Mouse (Mus musculus) liver, embryonic 14.5 days (tissue): ENCODE measurements around the gene 0610012G03Rik. TPM values are rescaled to one million over a fixed set of nuclear protein-coding genes. Genes with fewer than 3 reads are reported as not detected.
"Not testable (repeated sequence)": the region's sequence is repeated elsewhere in the genome, so short reads cannot be mapped to it uniquely, and the experiment has no call there.

ENCODE experiments used
- ATAC-seq: fragments of 200-750 bp; cut with Nextera tagmentation; 2 replicates; pipeline ENCODE4 v1.8.0; 2017; ENCODE audit warnings: moderate number of reproducible peaks, mild to moderate bottlenecking, moderate library complexity; ENCODE audit not compliant: insufficient read depth
- DNase-seq, 3 experiments: peaks; one replicate each; pipeline ENCODE4 v3.0.0-alpha.2; 2012 to 2013; ENCODE audit warnings: low read depth in 3 of 3, low spot score in 3 of 3
- H3K27ac ChIP-seq: fragments of 300-500 bp; sonication (generic); 2 replicates; pipeline ENCODE4 v1.5.1; 2014; ENCODE audit warnings: moderate library complexity, mild to moderate bottlenecking, control low read depth, inconsistent platforms
- H3K27me3 ChIP-seq: fragments of 300-500 bp; sonication (generic); 2 replicates; pipeline ENCODE4 v1.6.1; 2014; ENCODE audit warnings: mild to moderate bottlenecking, low read length, moderate library complexity; ENCODE audit not compliant: control insufficient read depth, insufficient read depth
- H3K36me3 ChIP-seq: fragments of 300-500 bp; sonication (generic); replicated peaks from 2 replicates; pipeline ENCODE4 v1.6.1; 2014; ENCODE audit warnings: low read depth; ENCODE audit not compliant: control insufficient read depth, insufficient read depth
- H3K4me1 ChIP-seq, 2 experiments: fragments of 200-500 bp in 1 of 2; fragments of 300-500 bp in 1 of 2; sonication (generic) in 1 of 2; replicated peaks; 2 replicates each; pipeline ENCODE4 v1.6.1; 2012 to 2014; ENCODE audit warnings: antibody characterized with exemption in 1 of 2, inconsistent platforms in 1 of 2, low read length in 1 of 2; ENCODE audit not compliant: control insufficient read depth in 2 of 2, insufficient read depth in 2 of 2
- H3K4me2 ChIP-seq: fragments of 300-500 bp; sonication (generic); 2 replicates; pipeline ENCODE4 v1.6.1; 2014; ENCODE audit warnings: low read depth, mild to moderate bottlenecking, control low read depth, moderate library complexity
- H3K4me3 ChIP-seq, 2 experiments: fragments of 200-500 bp in 1 of 2; fragments of 300-500 bp in 1 of 2; sonication (generic) in 1 of 2; 2 replicates each; pipeline ENCODE4 v1.5.1; 2012 to 2014; ENCODE audit warnings: low read depth in 2 of 2, low read length in 2 of 2, mild to moderate bottlenecking in 2 of 2, control low read depth in 1 of 2, inconsistent platforms in 1 of 2, moderate library complexity in 1 of 2; ENCODE audit not compliant: insufficient read depth in 1 of 2
- H3K9ac ChIP-seq: fragments of 300-500 bp; sonication (generic); replicated peaks from 2 replicates; pipeline ENCODE4 v1.6.1; 2014; ENCODE audit warnings: mild to moderate bottlenecking, control low read depth, moderate library complexity
- H3K9me3 ChIP-seq: fragments of 300-500 bp; sonication (generic); 2 replicates; pipeline ENCODE4 v1.6.1; 2016; ENCODE audit warnings: low read length, mixed read lengths; ENCODE audit not compliant: control insufficient read depth
- CTCF ChIP-seq: IDR thresholded peaks from 2 replicates; pipeline ENCODE4 v1.5.1; 2016; ENCODE audit warnings: antibody characterized with exemption, low read depth, control low read depth
- EP300 ChIP-seq: IDR thresholded peaks from 2 replicates; pipeline ENCODE4 v1.6.1; 2016; ENCODE audit warnings: antibody characterized with exemption, low read depth
- WGBS: fragments of 180-500 bp; shearing (Covaris S2); extraction: QIAGEN DNeasy Blood & Tissue Kit; methylation state at CpG from one replicate; pipeline ENCODE4 v1.1.7; 2014; ENCODE audit not compliant: insufficient replicate concordance; 5-methylcytosine and 5-hydroxymethylcytosine counted together
- polyA plus RNA-seq, 2 experiments: library from polyadenylated mRNA; depleted of rRNA in 1 of 2; stranded (reverse) in 1 of 2; unstranded in 1 of 2; fragments of >200 nt; fragmentation: Nextera tagmentation in 1 of 2; extraction: Ambion mirVana in 1 of 2; gene quantifications; 2 replicates each; pipeline versions ENCODE4 v1.2.1 to v1.2.3; 2012 to 2014

The 0610012G03Rik gene
- polyA plus RNA-seq, 2 experiments, result 21.5 to 42.3 TPM

DNA sequence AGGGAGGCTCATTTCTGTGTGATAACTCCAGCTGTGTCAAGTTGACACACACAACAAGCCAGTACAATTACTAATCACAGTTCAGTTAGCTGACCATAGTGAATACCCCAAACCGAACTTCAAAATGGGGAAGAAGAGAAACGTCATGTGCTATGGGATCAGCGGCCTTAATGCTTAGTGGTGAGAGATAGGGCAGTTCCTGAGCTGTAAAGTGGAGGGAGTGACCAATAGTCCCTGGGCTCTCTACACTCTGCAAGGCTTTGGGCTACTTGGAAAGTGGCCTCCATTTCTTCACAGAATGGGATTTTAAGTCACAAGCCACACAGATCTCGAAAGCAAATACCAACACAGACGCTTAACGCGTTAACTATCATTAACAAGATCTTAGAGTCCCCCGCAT is 961 bp downstream of the 0610012G03Rik start:
- DNase-seq, result no peak
- ATAC-seq, result no peak
- 5% methylated on average over 8 of the region's 8 CpGs for WGBS
- Histone ChIP-seq H3K4me1 (peaks cover 2 to 15% of the 10 kb centered on the region in 2 experiments), H3K9me3 (no peaks in the 10 kb centered on the region), H3K36me3 (no peaks in the 10 kb centered on the region), H3K27ac (peak overlapping the region; percentile 11), H3K4me3 (peak overlapping the region; percentile 70 to 95), H3K4me2 (peak overlapping the region; percentile 96), H3K27me3 (no peaks in the 10 kb centered on the region), H3K9ac (peak overlapping the region; percentile 92)
- TF ChIP-seq EP300 (no peak), CTCF (no peak)

DNA sequence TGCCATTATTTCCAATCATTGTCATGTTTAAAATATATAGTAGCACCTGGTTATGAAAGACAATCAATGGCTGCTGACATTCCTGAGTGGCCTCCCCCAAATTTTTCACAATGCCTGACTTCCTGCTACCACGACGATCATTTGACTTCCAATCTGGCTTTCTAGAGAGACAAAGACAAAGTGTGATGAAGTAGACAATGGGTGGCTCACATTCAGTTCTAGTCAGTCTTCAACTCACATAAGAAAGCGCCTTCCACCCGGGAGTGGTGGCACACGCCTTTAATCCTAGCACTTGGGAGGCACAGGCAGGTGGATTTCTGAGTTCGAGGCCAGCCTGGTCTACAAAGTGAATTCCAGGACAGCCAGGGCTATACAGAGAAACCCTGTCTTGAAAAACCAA is 2.3 kb downstream of the 0610012G03Rik start:
- H3K9ac ChIP-seq, DNase-seq, H3K36me3 ChIP-seq, ATAC-seq, H3K27me3 ChIP-seq, H3K27ac ChIP-seq, H3K9me3 ChIP-seq, H3K4me3 ChIP-seq: not testable (repeated sequence)
- peak overlapping the region; percentile 96; the same call in 1 of the 2 replicates for H3K4me2 ChIP-seq
- 73% methylated on average over 6 of the region's 6 CpGs for WGBS
- H3K4me1 ChIP-seq, result peaks cover 2 to 15% of the 10 kb centered on the region in 2 experiments

DNA sequence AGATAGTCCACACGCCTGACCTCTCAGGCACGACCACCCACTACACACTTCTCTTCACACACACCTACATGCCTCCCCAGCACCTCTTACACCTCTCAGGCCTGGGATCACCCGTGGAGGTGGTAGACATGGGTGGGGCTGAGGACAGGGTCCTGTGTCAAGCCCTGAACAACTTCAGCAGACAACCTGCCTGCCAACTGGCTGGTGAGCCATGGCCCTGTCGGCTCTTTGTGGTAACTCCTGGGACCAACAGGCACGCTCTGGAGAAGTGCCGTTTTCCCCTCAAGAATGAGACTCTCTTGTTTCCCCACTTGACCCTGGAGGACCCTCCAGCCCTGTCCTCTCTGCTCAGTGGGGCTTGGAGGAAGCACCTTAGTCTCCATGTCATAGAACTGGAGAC is 2.9 kb downstream of the 0610012G03Rik start:
- no peaks in the 10 kb centered on the region for H3K27me3 ChIP-seq
- no peak for ATAC-seq
- 76% methylated on average over 6 of the region's 6 CpGs for WGBS
- no peak for DNase-seq
- no peak overlapping the region for H3K4me2 ChIP-seq
- no peak overlapping the region for H3K27ac ChIP-seq
- peaks cover 2 to 18% of the 10 kb centered on the region in 2 experiments for H3K4me1 ChIP-seq
- H3K4me3 ChIP-seq, result no peak overlapping the region
- no peak overlapping the region for H3K9ac ChIP-seq
- no peaks in the 10 kb centered on the region for H3K9me3 ChIP-seq
- TF ChIP-seq CTCF (no peak), EP300 (no peak)
- H3K36me3 ChIP-seq, result no peaks in the 10 kb centered on the region

DNA sequence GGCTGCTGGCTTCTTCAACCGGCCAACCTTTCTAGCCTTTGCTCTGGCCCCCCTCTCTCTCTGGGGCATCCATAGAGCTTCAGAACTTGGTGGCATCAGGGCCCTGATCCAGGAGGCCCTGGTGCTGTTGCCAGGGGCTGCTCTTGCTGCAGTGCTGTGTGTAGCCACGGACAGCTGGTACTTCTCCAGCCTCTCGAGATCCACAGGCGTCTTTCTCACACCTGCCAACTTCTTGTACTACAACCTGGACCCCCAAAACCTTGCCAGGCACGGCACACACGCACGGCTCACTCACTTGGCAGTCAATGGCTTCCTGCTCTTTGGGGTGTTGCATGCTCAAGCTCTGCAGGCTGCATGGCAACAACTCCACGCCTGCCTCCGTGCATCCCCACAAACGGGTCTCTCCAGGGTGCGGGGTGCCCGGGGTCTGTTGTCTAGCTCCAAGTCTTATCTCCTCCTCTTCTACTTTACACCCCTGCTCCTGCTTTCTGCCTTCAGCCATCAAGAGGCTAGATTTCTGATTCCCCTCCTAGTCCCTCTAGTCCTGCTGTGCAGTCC is 3.5 kb downstream of the 0610012G03Rik start:
- TF ChIP-seq EP300 (no peak), CTCF (no peak)
- Histone ChIP-seq H3K4me1 (peaks cover 2 to 18% of the 10 kb centered on the region in 2 experiments), H3K27me3 (no peaks in the 10 kb centered on the region), H3K9ac (no peak overlapping the region), H3K4me3 (no peak overlapping the region), H3K36me3 (no peaks in the 10 kb centered on the region), H3K27ac (no peak overlapping the region), H3K4me2 (no peak overlapping the region), H3K9me3 (no peaks in the 10 kb centered on the region)
- WGBS, result 70% methylated on average over 12 of the region's 12 CpGs
- ATAC-seq, result no peak
- DNase-seq, result no peak

DNA sequence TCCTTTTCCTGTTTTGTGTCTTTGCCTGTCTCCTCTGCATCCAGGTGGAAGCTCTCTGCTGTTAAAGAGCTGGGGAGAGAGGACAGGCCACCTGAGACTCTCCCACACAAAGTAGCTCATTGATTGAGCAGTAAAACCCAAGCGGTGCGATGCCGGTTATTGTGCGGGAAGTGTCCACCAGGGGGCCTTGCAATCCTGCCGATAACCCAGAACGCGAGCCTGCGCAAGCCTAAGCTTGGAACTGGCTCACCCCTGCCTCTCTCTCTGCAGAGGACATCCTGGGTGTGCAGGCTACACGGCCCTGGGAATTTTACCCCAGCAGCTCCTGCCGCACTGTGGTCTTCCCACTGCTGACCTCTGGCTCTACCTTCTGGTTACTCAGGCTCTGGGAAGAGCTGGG is 4.3 kb downstream of the 0610012G03Rik start:
- H3K4me2 ChIP-seq, result no peak overlapping the region
- no peaks in the 10 kb centered on the region for H3K36me3 ChIP-seq
- WGBS, result 3% methylated on average over 10 of the region's 10 CpGs
- peaks cover 2 to 13% of the 10 kb centered on the region in 2 experiments; a peak in 3 of 4 replicates for H3K4me1 ChIP-seq
- H3K4me3 ChIP-seq, result no peak overlapping the region
- ATAC-seq (no peak), DNase-seq (peak in 2 of 3 experiments; percentile 39 to 44)
- H3K27me3 ChIP-seq, result no peaks in the 10 kb centered on the region
- TF ChIP-seq EP300, result no peak
- peak; percentile 93 for TF ChIP-seq CTCF
- H3K9ac ChIP-seq, result no peak overlapping the region
- no peaks in the 10 kb centered on the region for H3K9me3 ChIP-seq
- no peak overlapping the region for H3K27ac ChIP-seq
